Mouse (Mus musculus): ENCODE data around the gene Krt12. TPM values are rescaled to one million over a fixed set of nuclear protein-coding genes. Genes with fewer than 3 reads are reported as not detected.

The Krt12 gene
- polyA plus RNA-seq, 1 experiment: 0.05 TPM

DNA sequence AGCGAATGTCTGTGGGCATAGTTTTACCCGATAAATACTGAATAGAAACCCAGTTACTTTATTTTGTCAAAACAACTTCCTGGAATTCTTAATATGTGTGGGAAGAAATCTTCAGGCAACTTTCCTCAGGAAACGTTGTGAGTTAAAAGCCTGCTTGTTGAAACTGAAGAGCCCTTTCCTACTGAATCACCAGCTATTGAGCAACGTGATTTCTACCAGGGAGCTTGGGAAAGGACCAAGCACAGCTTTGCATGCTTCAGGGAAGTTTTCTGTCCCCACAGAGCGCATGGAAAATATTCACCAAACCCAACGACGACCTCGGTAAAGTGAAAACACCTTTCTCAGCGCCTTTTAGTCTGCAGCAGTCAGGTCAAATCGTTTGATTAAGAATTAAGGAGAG is 15.9 kb downstream of the Krt12 start:
- no peaks in the 10 kb centered on the region for H3K36me3 ChIP-seq (ENCODE audit: control insufficient read depth, insufficient read depth, low read length)
- TF ChIP-seq POLR2A (IDR thresholded peaks at IDR 0.05; ENCODE audit: low read depth, low read length): no peak
- no peak for TF ChIP-seq CTCF (IDR thresholded peaks at IDR 0.05; ENCODE audit: extremely low read depth, insufficient read depth, insufficient read length, insufficient replicate concordance)
- H3K27me3 ChIP-seq (ENCODE audit: control insufficient read depth, insufficient read depth, low read length): no peaks in the 10 kb centered on the region
- no peak for DNase-seq (ENCODE audit: low read depth in 1 of 2, low spot score in 2 of 2)
- H3K4me1 ChIP-seq (ENCODE audit: control insufficient read depth, insufficient read depth, insufficient read length): no peaks in the 10 kb centered on the region
- no peak overlapping the region for H3K4me3 ChIP-seq (ENCODE audit: extremely low read depth, insufficient read depth, insufficient read length)
- H3K27ac ChIP-seq (ENCODE audit: insufficient read depth, low read length): no peak overlapping the region
- 72% methylated on average over 10 of the region's 10 CpGs for WGBS

DNA sequence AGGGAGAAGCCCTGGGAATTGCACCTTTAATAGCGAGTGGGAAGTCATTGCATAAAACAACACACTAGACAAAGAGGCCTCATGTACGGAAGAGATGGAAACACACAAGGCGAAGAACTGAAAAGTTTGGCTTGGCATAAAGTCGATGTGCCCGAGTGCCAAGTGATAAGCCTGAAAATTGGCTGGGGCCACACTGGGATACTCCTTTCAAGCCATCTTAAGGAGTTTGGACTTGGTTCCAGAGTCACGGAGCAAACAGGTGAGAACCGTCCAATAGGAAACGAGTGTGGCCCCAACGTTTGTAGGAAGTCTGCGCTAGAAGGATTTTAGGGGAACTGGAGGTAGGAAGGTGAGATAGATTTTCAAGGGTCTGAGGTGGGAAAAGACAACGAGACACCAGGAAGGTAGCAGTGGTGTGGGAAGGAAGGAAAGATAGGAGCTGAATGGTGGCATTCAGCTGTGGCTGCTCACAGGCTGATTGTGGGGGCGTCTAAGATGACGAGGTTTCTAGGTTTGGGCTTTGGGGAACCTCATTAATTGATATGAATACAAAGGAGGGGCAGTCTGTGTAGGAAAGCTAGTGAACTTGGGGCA is 22.0 kb downstream of the Krt12 start:
- Histone ChIP-seq H3K4me1 (ENCODE audit: control insufficient read depth, insufficient read depth, insufficient read length) (no peaks in the 10 kb centered on the region), H3K27ac (ENCODE audit: insufficient read depth, low read length) (no peak overlapping the region), H3K27me3 (ENCODE audit: control insufficient read depth, insufficient read depth, low read length) (no peaks in the 10 kb centered on the region), H3K4me3 (ENCODE audit: extremely low read depth, insufficient read depth, insufficient read length) (no peak overlapping the region), H3K36me3 (ENCODE audit: control insufficient read depth, insufficient read depth, low read length) (no peaks in the 10 kb centered on the region)
- DNase-seq (ENCODE audit: low read depth in 1 of 2, low spot score in 2 of 2): no peak
- TF ChIP-seq CTCF (IDR thresholded peaks at IDR 0.05; ENCODE audit: extremely low read depth, insufficient read depth, insufficient read length, insufficient replicate concordance) (no peak), POLR2A (IDR thresholded peaks at IDR 0.05; ENCODE audit: low read depth, low read length) (no peak)
- WGBS: 84% methylated on average over 13 of the region's 13 CpGs

DNA sequence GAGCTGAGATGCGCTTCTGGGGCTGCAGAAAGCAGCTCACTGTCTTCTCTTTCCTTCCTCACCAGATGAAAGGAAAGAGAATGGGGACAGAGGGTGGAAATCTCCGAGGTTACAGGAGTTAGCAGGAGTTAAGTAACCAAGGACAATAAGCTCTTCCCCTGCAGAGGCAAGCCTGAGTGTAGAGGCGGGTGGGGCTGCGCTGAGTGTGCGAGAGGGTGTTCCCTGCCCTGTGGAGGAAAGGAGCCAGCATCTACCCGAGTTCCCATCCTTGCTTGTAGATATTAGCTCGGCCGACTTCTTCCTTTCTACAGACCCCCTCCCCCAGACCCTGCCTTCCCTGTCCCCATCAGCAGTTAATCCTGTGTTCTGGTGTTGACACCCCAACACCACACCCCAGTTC is 23.2 kb downstream of the Krt12 start:
- Histone ChIP-seq H3K4me1 (ENCODE audit: control insufficient read depth, insufficient read depth, insufficient read length) (no peaks in the 10 kb centered on the region), H3K27ac (ENCODE audit: insufficient read depth, low read length) (no peak overlapping the region), H3K36me3 (ENCODE audit: control insufficient read depth, insufficient read depth, low read length) (no peaks in the 10 kb centered on the region), H3K4me3 (ENCODE audit: extremely low read depth, insufficient read depth, insufficient read length) (no peak overlapping the region), H3K27me3 (ENCODE audit: control insufficient read depth, insufficient read depth, low read length) (no peaks in the 10 kb centered on the region)
- TF ChIP-seq CTCF (IDR thresholded peaks at IDR 0.05; ENCODE audit: extremely low read depth, insufficient read depth, insufficient read length, insufficient replicate concordance): no peak
- no peak for TF ChIP-seq POLR2A (IDR thresholded peaks at IDR 0.05; ENCODE audit: low read depth, low read length)
- DNase-seq (ENCODE audit: low read depth in 1 of 2, low spot score in 2 of 2): no peak
- 53% methylated on average over 8 of the region's 8 CpGs for WGBS

DNA sequence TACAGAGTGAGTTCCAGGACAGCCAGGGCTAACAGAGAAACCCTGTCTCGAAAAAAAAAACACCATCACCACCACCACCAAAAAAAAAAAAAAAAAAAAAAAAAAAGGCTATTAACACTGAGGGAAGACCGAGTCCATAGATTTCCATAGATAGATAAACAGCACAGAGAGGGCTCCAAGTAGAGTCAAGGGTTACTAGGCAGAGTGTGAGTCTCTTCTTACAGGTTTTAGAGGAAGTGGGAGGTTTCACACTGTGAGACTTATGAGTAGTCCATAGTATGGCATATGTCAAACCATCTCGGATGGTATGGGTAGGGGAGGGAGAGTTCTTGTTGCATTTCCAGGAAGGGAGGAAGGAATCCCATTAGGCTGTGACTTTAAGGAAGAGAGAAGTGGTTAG is 24.0 kb downstream of the Krt12 start:
- Histone ChIP-seq H3K4me1 (ENCODE audit: control insufficient read depth, insufficient read depth, insufficient read length) (no peaks in the 10 kb centered on the region), H3K36me3 (ENCODE audit: control insufficient read depth, insufficient read depth, low read length) (no peaks in the 10 kb centered on the region), H3K27ac (ENCODE audit: insufficient read depth, low read length) (no peak overlapping the region), H3K4me3 (ENCODE audit: extremely low read depth, insufficient read depth, insufficient read length) (no peak overlapping the region), H3K27me3 (ENCODE audit: control insufficient read depth, insufficient read depth, low read length) (no peaks in the 10 kb centered on the region)
- 60% methylated on average over 3 of the region's 3 CpGs for WGBS
- no peak for DNase-seq (ENCODE audit: low read depth in 1 of 2, low spot score in 2 of 2)
- TF ChIP-seq POLR2A (IDR thresholded peaks at IDR 0.05; ENCODE audit: low read depth, low read length) (no peak), CTCF (IDR thresholded peaks at IDR 0.05; ENCODE audit: extremely low read depth, insufficient read depth, insufficient read length, insufficient replicate concordance) (no peak)

DNA sequence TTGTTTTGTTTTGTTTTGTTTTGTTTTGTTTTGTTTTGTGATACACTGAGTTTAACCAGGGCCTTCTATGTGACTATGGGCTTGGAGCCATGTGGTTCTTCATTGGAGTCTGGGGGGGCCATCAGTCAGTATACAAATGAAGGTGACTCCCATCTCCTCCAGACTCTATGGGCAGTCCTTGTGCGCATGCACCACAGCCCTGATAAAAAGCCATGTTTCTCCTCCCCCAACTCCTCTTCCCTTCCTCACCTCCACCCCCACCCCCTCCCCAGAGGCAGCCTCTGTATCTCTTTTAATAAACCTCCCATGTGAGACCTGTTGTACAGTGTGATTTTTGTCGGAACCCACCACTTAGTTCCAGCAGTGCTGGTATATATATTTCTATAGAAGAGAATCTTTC is 25.4 kb downstream of the Krt12 start:
- no peak overlapping the region for H3K4me3 ChIP-seq (ENCODE audit: extremely low read depth, insufficient read depth, insufficient read length)
- 88% methylated on average over 2 of the region's 2 CpGs for WGBS
- DNase-seq (ENCODE audit: low read depth in 1 of 2, low spot score in 2 of 2): no peak
- no peaks in the 10 kb centered on the region for H3K4me1 ChIP-seq (ENCODE audit: control insufficient read depth, insufficient read depth, insufficient read length)
- TF ChIP-seq CTCF (IDR thresholded peaks at IDR 0.05; ENCODE audit: extremely low read depth, insufficient read depth, insufficient read length, insufficient replicate concordance) (no peak), POLR2A (IDR thresholded peaks at IDR 0.05; ENCODE audit: low read depth, low read length) (no peak)
- no peaks in the 10 kb centered on the region for H3K36me3 ChIP-seq (ENCODE audit: control insufficient read depth, insufficient read depth, low read length)
- no peaks in the 10 kb centered on the region for H3K27me3 ChIP-seq (ENCODE audit: control insufficient read depth, insufficient read depth, low read length)
- H3K27ac ChIP-seq (ENCODE audit: insufficient read depth, low read length): no peak overlapping the region

DNA sequence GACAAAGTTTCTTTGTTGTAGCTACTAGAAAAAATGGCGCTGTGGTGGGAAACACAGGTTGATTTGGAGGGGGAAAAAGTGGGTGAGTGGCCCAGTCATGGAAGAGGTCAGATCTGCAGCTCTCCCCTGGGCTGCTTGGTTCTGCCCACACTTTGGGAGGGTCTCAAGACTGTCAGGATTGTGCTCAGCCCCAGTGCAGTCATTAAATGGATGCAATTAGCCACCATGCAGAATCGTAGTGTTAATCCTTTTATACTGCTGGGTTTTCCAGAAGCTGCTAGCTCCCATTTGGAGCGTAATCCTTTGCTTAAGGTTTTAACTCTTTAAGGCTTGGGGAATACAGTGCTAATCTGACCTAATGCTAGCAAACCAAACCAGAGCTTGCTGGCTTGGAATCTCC is 26.0 kb downstream of the Krt12 start:
- Histone ChIP-seq H3K4me3 (ENCODE audit: extremely low read depth, insufficient read depth, insufficient read length) (no peak overlapping the region), H3K27ac (ENCODE audit: insufficient read depth, low read length) (no peak overlapping the region), H3K36me3 (ENCODE audit: control insufficient read depth, insufficient read depth, low read length) (no peaks in the 10 kb centered on the region), H3K4me1 (ENCODE audit: control insufficient read depth, insufficient read depth, insufficient read length) (no peaks in the 10 kb centered on the region), H3K27me3 (ENCODE audit: control insufficient read depth, insufficient read depth, low read length) (no peaks in the 10 kb centered on the region)
- DNase-seq (ENCODE audit: low read depth in 1 of 2, low spot score in 2 of 2): no peak
- 57% methylated on average over 3 of the region's 3 CpGs for WGBS
- TF ChIP-seq POLR2A (IDR thresholded peaks at IDR 0.05; ENCODE audit: low read depth, low read length): no peak
- TF ChIP-seq CTCF (IDR thresholded peaks at IDR 0.05; ENCODE audit: extremely low read depth, insufficient read depth, insufficient read length, insufficient replicate concordance): no peak

DNA sequence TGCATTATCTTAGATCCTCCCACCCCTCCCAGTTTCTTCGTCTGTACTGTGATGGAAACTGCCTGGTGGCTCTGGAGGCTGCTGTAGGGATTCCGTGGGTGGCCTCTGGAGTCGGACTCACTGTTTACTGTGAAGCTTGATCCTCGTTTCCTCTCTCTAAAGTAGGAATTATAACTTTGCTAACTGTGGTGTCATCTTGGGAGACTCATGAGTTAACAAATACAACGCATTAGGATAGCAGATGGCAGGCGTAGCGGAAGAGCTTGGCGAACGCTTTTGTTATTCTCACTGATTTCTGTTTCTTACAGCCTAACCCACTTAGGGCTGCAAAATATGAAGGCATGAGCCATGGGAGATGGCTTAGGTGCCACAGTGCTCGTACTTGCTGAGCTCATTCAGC is 29.6 kb downstream of the Krt12 start:
- Histone ChIP-seq H3K4me3 (ENCODE audit: extremely low read depth, insufficient read depth, insufficient read length) (no peak overlapping the region), H3K27me3 (ENCODE audit: control insufficient read depth, insufficient read depth, low read length) (no peaks in the 10 kb centered on the region), H3K4me1 (ENCODE audit: control insufficient read depth, insufficient read depth, insufficient read length) (no peaks in the 10 kb centered on the region), H3K36me3 (ENCODE audit: control insufficient read depth, insufficient read depth, low read length) (no peaks in the 10 kb centered on the region), H3K27ac (ENCODE audit: insufficient read depth, low read length) (no peak overlapping the region)
- 81% methylated on average over 10 of the region's 10 CpGs for WGBS
- TF ChIP-seq POLR2A (IDR thresholded peaks at IDR 0.05; ENCODE audit: low read depth, low read length) (no peak), CTCF (IDR thresholded peaks at IDR 0.05; ENCODE audit: extremely low read depth, insufficient read depth, insufficient read length, insufficient replicate concordance) (no peak)
- DNase-seq (ENCODE audit: low read depth in 1 of 2, low spot score in 2 of 2): no peak
